Mouse (Mus musculus) heart, embryonic 15.5 days (tissue): Measurements from ENCODE around the gene Emc3. TPM values are rescaled to one million over a fixed set of nuclear protein-coding genes. Genes with fewer than 3 reads are reported as not detected.
A peak's percentile ranks its signal among the peaks of the same experiment; 100 is the strongest.

Experiments
- ATAC-seq: fragments of 200-750 bp; cut with Nextera tagmentation; replicated peaks from 2 replicates; pipeline ENCODE4 v1.8.0; 2017; ENCODE audit warnings: low read depth, moderate TSS enrichment; ENCODE audit not compliant: insufficient number of reproducible peaks, insufficient read depth, low FRiP score
- H3K27ac ChIP-seq: fragments of 300-500 bp; sonication (generic); 2 replicates; pipeline ENCODE4 v1.5.1; 2015; ENCODE audit warnings: mild to moderate bottlenecking, inconsistent platforms
- H3K27me3 ChIP-seq: fragments of 300-500 bp; sonication (generic); 2 replicates; pipeline ENCODE4 v1.6.1; 2015; ENCODE audit warnings: inconsistent platforms
- H3K36me3 ChIP-seq: fragments of 300-500 bp; sonication (generic); 2 replicates; pipeline ENCODE4 v1.6.1; 2015; ENCODE audit warnings: mild to moderate bottlenecking, inconsistent platforms
- H3K4me1 ChIP-seq: fragments of 300-500 bp; sonication (generic); replicated peaks from 2 replicates; pipeline ENCODE4 v1.6.1; 2015; ENCODE audit warnings: inconsistent platforms
- H3K4me2 ChIP-seq: fragments of 300-500 bp; sonication (generic); 2 replicates; pipeline ENCODE4 v1.6.1; 2015; ENCODE audit warnings: inconsistent platforms, mild to moderate bottlenecking, moderate library complexity
- H3K4me3 ChIP-seq: fragments of 300-500 bp; sonication (generic); 2 replicates; pipeline ENCODE4 v1.5.1; 2015; ENCODE audit warnings: mild to moderate bottlenecking, inconsistent platforms
- H3K9ac ChIP-seq: fragments of 300-500 bp; sonication (generic); 2 replicates; pipeline ENCODE4 v1.6.1; 2015; ENCODE audit warnings: mild to moderate bottlenecking, inconsistent platforms
- H3K9me3 ChIP-seq: fragments of 300-500 bp; sonication (generic); replicated peaks from 2 replicates; pipeline ENCODE4 v1.6.1; 2016; ENCODE audit warnings: inconsistent platforms
- WGBS: fragments of 180-500 bp; shearing (Covaris S2); methylation state at CpG from one replicate; pipeline ENCODE4 v1.1.7; 2015; ENCODE audit warnings: mixed read lengths; 5-methylcytosine and 5-hydroxymethylcytosine counted together
- polyA plus RNA-seq: library from polyadenylated mRNA; unstranded; fragments of >200 nt; fragmentation: Nextera tagmentation; extraction: Ambion mirVana; gene quantifications from 2 replicates; pipeline ENCODE4 v1.2.1, GENCODE M21; 2015

Emc3 gene
- polyA plus RNA-seq, 1 experiment from 2014 or later: 84.7 TPM

DNA sequence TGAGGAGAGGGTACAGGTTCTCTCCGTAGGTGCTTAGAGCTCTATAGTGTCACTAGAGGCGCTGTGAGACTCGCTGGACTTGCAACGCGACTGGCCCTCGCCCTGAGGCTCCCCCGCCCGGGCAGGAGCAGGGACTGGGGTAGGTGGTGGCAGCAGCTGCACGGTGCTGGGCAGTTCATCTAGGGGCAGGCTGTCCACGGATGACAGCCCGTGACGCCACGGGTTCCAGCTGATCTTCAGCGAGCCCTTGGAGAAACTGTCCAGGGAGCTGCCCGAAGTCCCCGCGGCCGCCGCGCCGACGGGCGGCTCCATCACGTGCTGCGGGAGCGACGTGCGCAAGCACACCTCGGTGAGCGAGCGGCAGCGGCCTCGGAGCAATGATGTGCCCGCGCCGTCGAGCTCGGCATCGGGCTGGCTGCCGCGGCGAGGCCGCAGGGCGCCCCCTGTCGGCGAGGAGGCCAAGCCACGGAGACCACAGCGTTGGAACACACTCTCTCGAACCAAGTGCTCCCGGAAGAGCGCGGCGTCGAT, 37.1 kb downstream of the Emc3 start:
- H3K4me1 ChIP-seq: peaks cover 17% of the 10 kb centered on the region
- peak overlapping the region; percentile 81 for H3K4me2 ChIP-seq
- H3K4me3 ChIP-seq: peak overlapping the region; percentile 51
- H3K9me3 ChIP-seq: no peaks in the 10 kb centered on the region
- H3K27me3 ChIP-seq: peaks cover 33% of the 10 kb centered on the region
- H3K9ac ChIP-seq: peak overlapping the region; percentile 57
- ATAC-seq: peak; percentile 74
- peaks cover 18% of the 10 kb centered on the region; the same call in 1 of the 2 replicates for H3K36me3 ChIP-seq
- H3K27ac ChIP-seq: peak overlapping the region; percentile 59; the same call in 1 of the 2 replicates
- 1% methylated on average over 53 of the region's 54 CpGs for WGBS

DNA sequence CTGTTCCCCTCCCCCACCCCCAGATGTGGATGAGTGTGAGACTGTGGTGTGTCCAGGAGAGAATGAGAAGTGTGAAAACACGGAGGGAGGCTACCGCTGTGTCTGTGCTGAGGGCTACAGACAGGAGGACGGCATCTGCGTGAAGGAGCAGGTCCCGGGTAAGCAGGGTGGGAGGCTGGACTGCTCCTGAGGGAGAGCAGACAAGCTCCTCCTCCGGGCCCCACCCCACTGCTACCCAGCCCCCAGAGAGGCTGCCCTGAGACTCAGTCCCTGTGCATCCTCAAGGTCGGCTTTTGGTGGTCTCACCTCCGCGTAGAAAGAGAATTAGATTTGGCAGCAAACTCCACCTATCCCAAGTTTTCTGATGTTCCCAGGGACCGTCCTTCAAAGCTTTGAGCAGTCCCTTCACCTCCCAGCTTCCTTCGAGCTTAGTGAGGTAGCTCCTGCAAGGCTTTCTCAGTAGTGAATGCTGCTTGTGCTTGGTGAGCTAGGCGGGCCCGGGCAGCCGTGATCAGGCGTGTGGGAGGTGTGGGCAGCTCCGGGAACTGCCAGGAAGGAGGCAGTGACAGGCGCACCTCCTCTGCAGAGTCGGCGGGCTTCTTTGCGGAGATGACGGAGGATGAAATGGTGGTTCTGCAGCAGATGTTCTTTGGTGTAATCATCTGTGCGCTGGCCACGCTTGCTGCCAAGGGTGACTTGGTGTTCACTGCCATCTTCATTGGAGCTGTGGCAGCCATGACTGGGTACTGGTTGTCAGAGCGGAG, 39.2 kb downstream of the Emc3 start:
- H3K36me3 ChIP-seq: peaks cover 29% of the 10 kb centered on the region; the same call in 1 of the 2 replicates

DNA sequence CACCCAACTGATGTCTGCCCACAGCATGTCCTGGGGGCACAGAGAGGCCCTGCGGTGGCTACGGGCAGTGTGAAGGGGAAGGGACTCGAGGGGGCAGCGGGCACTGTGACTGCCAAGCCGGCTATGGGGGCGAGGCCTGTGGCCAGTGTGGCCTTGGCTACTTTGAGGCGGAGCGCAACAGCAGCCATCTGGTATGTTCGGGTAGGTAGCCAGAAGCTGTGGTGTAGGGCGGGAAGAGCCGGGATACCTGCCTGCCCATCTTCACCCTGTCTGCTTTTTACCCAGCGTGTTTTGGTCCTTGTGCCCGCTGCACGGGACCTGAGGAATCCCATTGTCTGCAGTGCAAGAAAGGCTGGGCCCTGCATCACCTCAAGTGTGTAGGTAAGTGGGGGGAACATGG, 42.0 kb downstream of the Emc3 start:
- Histone ChIP-seq H3K36me3 (peaks cover 29% of the 10 kb centered on the region; the same call in 1 of the 2 replicates), H3K4me3 (no peak overlapping the region), H3K27ac (no peak overlapping the region), H3K9me3 (no peaks in the 10 kb centered on the region), H3K9ac (no peak overlapping the region), H3K4me2 (no peak overlapping the region), H3K27me3 (no peaks in the 10 kb centered on the region), H3K4me1 (peaks cover 11% of the 10 kb centered on the region)
- 91% methylated on average over 14 of the region's 14 CpGs for WGBS
- no peak for ATAC-seq

More for the DNA sequence above, 39.2 kb downstream of the Emc3 start:
- ATAC-seq: no peak
- no peak overlapping the region for H3K27ac ChIP-seq
- no peaks in the 10 kb centered on the region for H3K9me3 ChIP-seq
- H3K4me2 ChIP-seq: no peak overlapping the region
- no peak overlapping the region for H3K4me3 ChIP-seq
- 69% methylated on average over 24 of the region's 24 CpGs for WGBS
- H3K27me3 ChIP-seq: peaks cover 26% of the 10 kb centered on the region
- no peak overlapping the region for H3K9ac ChIP-seq
- H3K4me1 ChIP-seq: peaks cover 18% of the 10 kb centered on the region

DNA sequence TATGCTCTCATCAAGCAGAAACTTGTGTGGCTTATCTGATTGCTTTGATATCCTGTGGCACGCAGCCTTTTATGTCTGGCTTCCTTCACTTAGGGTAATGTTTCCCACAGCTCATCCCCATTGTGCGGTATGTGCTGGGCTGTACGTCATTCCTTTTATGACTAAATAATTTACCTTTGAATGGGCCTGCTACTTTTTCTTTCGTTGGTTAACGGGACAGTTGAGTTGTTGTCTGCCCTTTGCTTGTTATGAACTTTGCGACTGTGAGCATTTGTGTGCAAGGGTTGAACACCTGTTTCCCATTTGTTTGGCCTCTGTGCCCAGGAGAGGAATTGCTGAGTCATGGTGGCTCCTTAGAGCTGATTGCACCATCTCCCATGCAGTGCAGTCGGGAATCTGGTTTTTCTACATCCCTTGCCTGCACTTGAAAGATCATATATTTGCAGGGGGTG, 44.3 kb downstream of the Emc3 start:
- peaks cover 29% of the 10 kb centered on the region; the same call in 1 of the 2 replicates for H3K36me3 ChIP-seq
- H3K9me3 ChIP-seq: no peaks in the 10 kb centered on the region
- no peak overlapping the region for H3K4me3 ChIP-seq
- 61% methylated on average over 7 of the region's 7 CpGs for WGBS
- ATAC-seq: no peak
- peaks cover 23% of the 10 kb centered on the region for H3K4me1 ChIP-seq
- no peak overlapping the region for H3K4me2 ChIP-seq
- no peak overlapping the region for H3K9ac ChIP-seq
- H3K27ac ChIP-seq: no peak overlapping the region
- peaks cover under 1% of the 10 kb centered on the region; the same call in 1 of the 2 replicates for H3K27me3 ChIP-seq

DNA sequence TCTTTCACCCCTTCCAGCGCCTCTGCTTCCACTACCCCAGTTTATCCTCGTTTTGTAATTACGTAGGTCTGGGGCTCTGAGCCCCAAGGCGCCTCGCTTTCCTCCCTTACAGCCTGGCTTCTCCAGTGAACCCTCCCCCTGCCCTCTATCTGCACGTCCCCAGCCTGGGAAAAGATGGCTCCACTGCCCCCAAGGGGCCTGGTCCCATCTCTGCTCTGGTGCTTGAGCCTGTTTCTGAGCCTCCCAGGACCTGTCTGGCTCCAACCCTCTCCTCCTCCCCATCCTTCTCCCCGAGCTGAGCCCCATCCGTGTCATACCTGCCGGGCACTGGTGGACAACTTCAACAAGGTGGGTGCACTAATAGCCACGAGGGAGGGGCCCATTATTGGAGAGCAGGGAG, 47.7 kb downstream of the Emc3 start:
- peak overlapping the region; percentile 87 for H3K27ac ChIP-seq
- peak overlapping the region; percentile 70 for H3K9ac ChIP-seq
- peaks cover 13% of the 10 kb centered on the region; the same call in 1 of the 2 replicates for H3K27me3 ChIP-seq
- H3K4me1 ChIP-seq: peaks cover 45% of the 10 kb centered on the region
- 8% methylated on average over 10 of the region's 10 CpGs for WGBS
- peak overlapping the region; percentile 58 for H3K4me3 ChIP-seq
- no peaks in the 10 kb centered on the region for H3K9me3 ChIP-seq
- peak overlapping the region; percentile 78 for H3K4me2 ChIP-seq
- ATAC-seq: 0 out of 2 replicates have a peak, but pooled peaks have one; percentile 7
- H3K36me3 ChIP-seq: peaks cover 8% of the 10 kb centered on the region; the same call in 1 of the 2 replicates

DNA sequence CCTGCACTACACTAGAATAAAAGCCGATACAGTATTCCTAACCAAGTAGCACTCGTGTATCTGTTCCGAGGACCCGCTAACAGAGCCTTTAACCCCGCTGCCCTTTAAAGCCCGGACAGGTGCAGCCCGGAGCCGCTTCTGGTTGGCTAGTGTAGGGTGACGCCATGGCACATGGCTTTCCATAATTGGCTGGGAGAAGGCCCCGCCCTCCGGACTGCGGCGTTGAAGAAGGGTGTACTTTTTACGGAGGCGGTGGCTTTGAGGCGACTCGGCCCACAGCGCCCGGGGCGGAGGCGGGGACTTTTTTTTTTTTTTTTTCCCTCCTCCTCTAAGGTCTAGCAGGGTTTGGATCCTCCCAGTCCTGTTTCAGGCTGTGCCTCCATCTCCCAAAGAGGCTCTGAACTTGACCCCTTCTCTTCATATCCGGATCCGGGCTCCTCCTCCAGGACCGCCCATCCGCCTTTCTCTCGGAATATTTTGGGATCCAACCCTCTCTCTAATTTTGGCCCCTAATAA, 48.3 kb downstream of the Emc3 start, which contains the start of gene Creld1:
Gene Creld1, plus strand, starts transcription at position 198 of the 516 bp plus-strand sequence.
- H3K27me3 ChIP-seq: peaks cover 13% of the 10 kb centered on the region; the same call in 1 of the 2 replicates
- ATAC-seq: peak; percentile 95
- peaks cover 45% of the 10 kb centered on the region for H3K4me1 ChIP-seq
- peak within 1 kb of the TSS; percentile 87 for H3K27ac ChIP-seq
- H3K9ac ChIP-seq: peak within 1 kb of the TSS; percentile 70
- under 1% methylated on average over 26 of the region's 26 CpGs for WGBS
- 0 out of 2 replicates have a peak, but pooled peaks cover 2% of the 10 kb centered on the region for H3K36me3 ChIP-seq
- peak within 1 kb of the TSS; percentile 58 for H3K4me3 ChIP-seq
- H3K9me3 ChIP-seq: no peaks in the 10 kb centered on the region
- H3K4me2 ChIP-seq: peak within 1 kb of the TSS; percentile 78

DNA sequence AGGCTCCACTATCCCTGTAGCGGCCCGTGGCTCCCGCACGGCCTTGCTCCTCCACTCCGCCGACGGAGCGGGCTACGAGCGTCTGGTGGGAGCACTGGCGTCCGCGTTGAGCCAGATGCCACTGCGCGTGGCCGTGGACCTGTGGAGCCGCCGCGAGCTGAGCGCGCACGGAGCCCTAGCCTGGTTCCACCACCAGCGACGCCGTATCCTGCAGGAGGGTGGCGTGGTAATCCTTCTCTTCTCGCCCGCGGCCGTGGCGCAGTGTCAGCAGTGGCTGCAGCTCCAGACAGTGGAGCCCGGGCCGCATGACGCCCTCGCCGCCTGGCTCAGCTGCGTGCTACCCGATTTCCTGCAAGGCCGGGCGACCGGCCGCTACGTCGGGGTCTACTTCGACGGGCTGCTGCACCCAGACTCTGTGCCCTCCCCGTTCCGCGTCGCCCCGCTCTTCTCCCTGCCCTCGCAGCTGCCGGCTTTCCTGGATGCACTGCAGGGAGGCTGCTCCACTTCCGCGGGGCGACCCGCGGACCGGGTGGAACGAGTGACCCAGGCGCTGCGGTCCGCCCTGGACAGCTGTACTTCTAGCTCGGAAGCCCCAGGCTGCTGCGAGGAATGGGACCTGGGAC, 48.9 kb downstream of the Emc3 start:
- 2% methylated on average over 64 of the region's 65 CpGs for WGBS
- H3K27me3 ChIP-seq: peaks cover 13% of the 10 kb centered on the region; the same call in 1 of the 2 replicates
- H3K4me3 ChIP-seq: peak overlapping the region; percentile 58
- peak overlapping the region; percentile 87 for H3K27ac ChIP-seq
- peak overlapping the region; percentile 78 for H3K4me2 ChIP-seq
- H3K36me3 ChIP-seq: no peaks in the 10 kb centered on the region
- H3K9me3 ChIP-seq: no peaks in the 10 kb centered on the region
- H3K9ac ChIP-seq: peak overlapping the region; percentile 62
- ATAC-seq: peak; percentile 21
- peaks cover 45% of the 10 kb centered on the region for H3K4me1 ChIP-seq

DNA sequence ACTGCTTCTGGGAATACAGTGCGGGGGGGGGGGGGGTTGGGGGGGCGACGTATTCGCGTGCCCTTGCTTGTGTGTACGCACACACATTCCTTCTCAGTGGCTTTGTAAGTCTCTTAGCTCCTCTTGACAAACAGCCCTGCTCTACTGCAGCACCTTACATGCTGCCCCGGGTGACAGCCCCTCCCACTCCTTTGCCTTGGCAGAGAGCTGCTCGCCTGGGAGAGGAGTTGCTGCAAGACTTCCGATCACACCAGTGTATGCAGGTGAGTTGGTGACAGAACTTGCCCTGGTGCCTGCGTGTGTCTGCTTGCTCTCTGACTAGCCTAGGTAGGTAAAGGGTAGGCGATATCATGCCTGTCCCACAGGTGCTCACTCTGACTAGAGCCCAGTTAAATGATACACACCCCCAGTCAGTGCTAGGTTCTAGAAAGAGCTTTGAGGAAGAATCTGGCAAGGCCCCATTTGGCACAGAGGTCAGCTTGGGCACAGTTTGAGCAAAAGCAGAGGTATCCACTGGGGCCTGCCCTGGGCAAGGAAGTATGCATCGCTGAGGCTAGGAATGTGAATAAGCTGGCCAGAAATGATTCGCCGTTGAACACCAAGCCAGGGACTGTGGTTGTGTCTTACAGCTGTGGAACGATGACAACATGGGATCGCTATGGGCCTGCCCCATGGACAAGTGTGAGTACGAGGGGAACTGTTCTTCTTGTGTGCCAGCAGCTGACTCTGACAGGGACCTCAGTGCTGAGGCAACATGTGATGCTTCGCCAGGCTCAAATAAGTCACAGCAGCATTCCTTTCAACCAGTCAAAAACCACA, 50.7 kb downstream of the Emc3 start:
- Histone ChIP-seq H3K36me3 (no peaks in the 10 kb centered on the region), H3K9ac (no peak overlapping the region), H3K4me1 (peaks cover 42% of the 10 kb centered on the region), H3K9me3 (no peaks in the 10 kb centered on the region), H3K4me3 (no peak overlapping the region), H3K4me2 (peak overlapping the region; percentile 78; the same call in 1 of the 2 replicates), H3K27me3 (peaks cover 13% of the 10 kb centered on the region; the same call in 1 of the 2 replicates), H3K27ac (peak overlapping the region; percentile 61)
- 46% methylated on average over 18 of the region's 18 CpGs for WGBS
- no peak; the same call in 1 of the 2 replicates for ATAC-seq

DNA sequence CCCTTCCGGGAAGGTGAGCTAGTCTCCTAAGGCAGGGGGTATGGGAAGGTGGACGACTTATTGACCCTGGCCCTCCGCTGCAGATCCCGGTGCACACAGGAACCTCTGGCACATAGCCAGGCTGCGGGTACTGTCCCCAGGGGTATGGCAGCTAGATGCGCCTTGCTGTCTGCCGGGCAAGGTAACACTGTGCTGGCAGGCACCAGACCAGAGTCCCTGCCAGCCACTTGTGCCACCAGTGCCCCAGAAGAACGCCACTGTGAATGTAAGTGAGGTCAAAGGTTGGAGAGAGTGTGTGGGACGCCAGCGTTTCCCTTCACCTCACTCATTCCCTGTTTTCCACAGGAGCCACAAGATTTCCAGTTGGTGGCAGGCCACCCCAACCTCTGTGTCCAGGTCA, 52.5 kb downstream of the Emc3 start:
- 77% methylated on average over 10 of the region's 10 CpGs for WGBS
- H3K4me1 ChIP-seq: peaks cover 33% of the 10 kb centered on the region
- no peak for ATAC-seq
- H3K4me2 ChIP-seq: no peak overlapping the region
- H3K9ac ChIP-seq: no peak overlapping the region
- H3K9me3 ChIP-seq: no peaks in the 10 kb centered on the region
- peaks cover 13% of the 10 kb centered on the region; the same call in 1 of the 2 replicates for H3K27me3 ChIP-seq
- H3K27ac ChIP-seq: no peak overlapping the region
- H3K4me3 ChIP-seq: no peak overlapping the region
- H3K36me3 ChIP-seq: no peaks in the 10 kb centered on the region

DNA sequence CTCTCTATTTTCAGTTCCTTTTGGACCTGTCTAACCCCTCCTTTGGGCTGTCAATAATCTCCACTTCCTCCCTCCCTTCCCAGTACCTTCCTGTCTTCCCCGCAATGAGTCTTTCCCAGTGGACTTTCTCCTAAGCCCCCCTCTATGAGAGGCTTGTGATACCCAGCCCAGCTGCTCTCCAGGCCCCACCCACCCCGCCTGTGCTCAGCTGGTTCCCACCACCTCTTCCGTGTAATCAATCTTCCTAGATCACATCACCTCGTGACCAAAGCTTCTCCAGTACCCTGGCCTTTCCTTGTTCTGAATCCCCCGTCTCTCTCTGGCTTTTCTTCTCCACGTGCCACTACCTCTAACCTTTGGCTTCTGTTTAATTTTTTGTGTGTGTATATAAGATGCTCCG, 54.1 kb downstream of the Emc3 start:
- Histone ChIP-seq H3K4me3 (no peak overlapping the region), H3K27me3 (peaks cover 13% of the 10 kb centered on the region; the same call in 1 of the 2 replicates), H3K4me2 (no peak overlapping the region), H3K36me3 (no peaks in the 10 kb centered on the region), H3K9ac (no peak overlapping the region), H3K27ac (no peak overlapping the region), H3K9me3 (no peaks in the 10 kb centered on the region), H3K4me1 (peaks cover 25% of the 10 kb centered on the region)
- no peak for ATAC-seq
- 41% methylated on average over 7 of the region's 7 CpGs for WGBS
